Mouse (Mus musculus): ENCODE results near the gene Tcf7l2.

DNA sequence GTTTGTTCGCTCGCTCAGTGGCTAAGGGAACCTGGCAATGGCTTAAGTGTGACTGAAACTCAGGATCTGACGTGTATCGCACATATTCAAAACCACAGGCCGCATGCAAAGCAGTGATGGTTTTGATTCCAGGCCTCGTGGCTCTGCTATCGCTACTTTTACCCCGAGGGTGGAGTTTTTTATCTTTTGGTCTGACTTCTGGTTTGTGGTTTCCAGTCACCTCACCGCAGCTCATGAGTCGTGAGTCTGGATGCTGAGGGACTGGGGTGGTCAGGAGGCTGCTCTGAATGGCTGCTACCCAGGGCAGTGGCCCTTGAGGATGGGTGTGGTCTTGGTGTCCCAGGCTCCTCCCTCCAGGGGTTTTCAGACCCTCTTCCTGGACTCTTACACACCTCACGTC is 27.3 kb downstream of the Tcf7l2 start:
- TF ChIP-seq POLR2A (IDR thresholded peaks at IDR 0.05; ENCODE audit: low read depth, low read length) (no peak), CTCF (IDR thresholded peaks at IDR 0.05; ENCODE audit: extremely low read depth, insufficient read length, insufficient replicate concordance, low read depth, low read length) (no peak)
